Mouse (Mus musculus) T-cell, adult 66 days (primary cell): ENCODE measurements around the gene Aox3. TPM values are rescaled to one million over a fixed set of nuclear protein-coding genes. Genes with fewer than 3 reads are reported as not detected.

Experiments
- total RNA-seq, 2 experiments: library from RNA; stranded (reverse); gene quantifications; 3 replicates in 1 of 2; 4 replicates in 1 of 2; pipeline ENCODE4 v1.2.4; 2023

The Aox3 gene
- total RNA-seq = not detected

DNA sequence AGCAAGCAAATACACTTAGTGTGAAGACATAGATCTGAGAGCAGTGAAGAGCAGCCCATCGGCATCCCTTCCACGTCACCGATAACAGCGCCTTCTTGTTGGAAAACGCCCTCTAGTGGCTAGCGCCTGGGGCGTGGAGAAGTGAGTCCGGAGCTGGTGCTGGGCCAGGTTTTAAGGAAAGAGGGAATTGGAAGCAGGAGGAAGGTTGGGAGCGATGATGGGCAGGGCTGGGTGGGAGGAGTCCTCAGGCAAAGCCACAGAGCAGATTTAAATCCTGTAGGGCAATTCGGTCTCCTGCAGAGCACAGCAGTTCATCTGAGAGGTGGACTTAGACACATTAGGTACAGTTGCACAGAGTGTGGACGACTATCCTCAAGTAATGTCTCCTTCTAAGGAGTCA, at the start of gene Aox3:
Aox3 (plus strand) TSS at position 251 of the 400 bp plus-strand sequence.

GRCm38 (mm10) chr1:58210203-58210602, 97.3 kb downstream of the Aox3 start, which contains the start of gene Aox4:
TSS of gene Aox4 (plus strand) at chr1:58210397.

Other genes starting within 250 kb of the Aox3 start
- gene Sgo2a, start 117.2 kb upstream of the Aox3 start, total RNA-seq = 1 to 10 TPM; 1.1 to 1.2 TPM
- gene Kctd18, start 94.2 kb upstream of the Aox3 start, total RNA-seq = 10 to 100 TPM; 51.9 to 57.9 TPM
- gene Aox1, start 83.2 kb upstream of the Aox3 start, total RNA-seq = not detected
- gene Aox4, start 97.3 kb downstream of the Aox3 start, total RNA-seq = not detected
- gene Aox2, start 165.2 kb downstream of the Aox3 start, total RNA-seq = under 1 TPM; 0.12 to 0.23 TPM